Mouse (Mus musculus): ENCODE measurements around the gene Zbtb8os.

The Zbtb8os gene

GRCm38 (mm10) chr4:129335216-129336074, at the start of gene Zbtb8os, which contains the start of gene Rbbp4:
Gene Zbtb8os, plus strand, starts transcription at chr4:129335695.
Gene Rbbp4, minus strand, starts transcription at chr4:129335370.
- peak; percentile 90 for DNase-seq (ENCODE audit: low spot score)

- no peak for DNase-seq (ENCODE audit: low spot score)
Observed at GRCm38 (mm10) chr4:129286001-129286682, 49.4 kb upstream of the Zbtb8os start.

GRCm38 (mm10) chr4:129286683-129287471, 48.6 kb upstream of the Zbtb8os start:
- DNase-seq (ENCODE audit: low spot score): no peak

GRCm38 (mm10) chr4:129287472-129287981, 48.0 kb upstream of the Zbtb8os start, which contains the start of gene Sync:
Gene Sync, plus strand, starts transcription at chr4:129287617.
- DNase-seq (ENCODE audit: low spot score): no peak

- DNase-seq (ENCODE audit: low spot score): no peak
Observed at GRCm38 (mm10) chr4:129288067-129288466, 47.4 kb upstream of the Zbtb8os start.

- DNase-seq (ENCODE audit: low spot score): no peak
Observed at GRCm38 (mm10) chr4:129289671-129290070, 45.8 kb upstream of the Zbtb8os start.

- no peak for DNase-seq (ENCODE audit: low spot score)
Observed at GRCm38 (mm10) chr4:129292831-129293230, 42.7 kb upstream of the Zbtb8os start.

- no peak for DNase-seq (ENCODE audit: low spot score)
Observed at GRCm38 (mm10) chr4:129293702-129294101, 41.8 kb upstream of the Zbtb8os start.

GRCm38 (mm10) chr4:129295188-129295587, 40.3 kb upstream of the Zbtb8os start:
- no peak for DNase-seq (ENCODE audit: low spot score)

GRCm38 (mm10) chr4:129296066-129296465, 39.4 kb upstream of the Zbtb8os start:
- no peak for DNase-seq (ENCODE audit: low spot score)

GRCm38 (mm10) chr4:129297724-129298123, 37.8 kb upstream of the Zbtb8os start:
- DNase-seq (ENCODE audit: low spot score): no peak

GRCm38 (mm10) chr4:129299121-129299520, 36.4 kb upstream of the Zbtb8os start:
- no peak for DNase-seq (ENCODE audit: low spot score)

GRCm38 (mm10) chr4:129303401-129303800, 32.1 kb upstream of the Zbtb8os start:
- no peak for DNase-seq (ENCODE audit: low spot score)

- no peak for DNase-seq (ENCODE audit: low spot score)
Observed at GRCm38 (mm10) chr4:129303816-129304215, 31.7 kb upstream of the Zbtb8os start.

GRCm38 (mm10) chr4:129304306-129304705, 31.2 kb upstream of the Zbtb8os start:
- DNase-seq (ENCODE audit: low spot score): no peak

GRCm38 (mm10) chr4:129307936-129308335, 27.6 kb upstream of the Zbtb8os start:
- no peak for DNase-seq (ENCODE audit: low spot score)

GRCm38 (mm10) chr4:129313886-129314285, 21.6 kb upstream of the Zbtb8os start:
- no peak for DNase-seq (ENCODE audit: low spot score)

- no peak for DNase-seq (ENCODE audit: low spot score)
Observed at GRCm38 (mm10) chr4:129320876-129321275, 14.6 kb upstream of the Zbtb8os start.

GRCm38 (mm10) chr4:129322042-129322441, 13.5 kb upstream of the Zbtb8os start:
- DNase-seq (ENCODE audit: low spot score): no peak

GRCm38 (mm10) chr4:129323491-129323890, 12.0 kb upstream of the Zbtb8os start:
- no peak for DNase-seq (ENCODE audit: low spot score)

- no peak for DNase-seq (ENCODE audit: low spot score)
Observed at GRCm38 (mm10) chr4:129324756-129325155, 10.7 kb upstream of the Zbtb8os start.

GRCm38 (mm10) chr4:129326191-129326590, 9.3 kb upstream of the Zbtb8os start:
- no peak for DNase-seq (ENCODE audit: low spot score)
